Mouse (Mus musculus) urinary bladder, postnatal 25 days (tissue): Measurements from ENCODE around the gene Gars.

Experiments used
- DNase-seq: peaks from one replicate; pipeline ENCODE4 v3.0.0; 2022; ENCODE audit warnings: low spot score

The Gars gene

DNA sequence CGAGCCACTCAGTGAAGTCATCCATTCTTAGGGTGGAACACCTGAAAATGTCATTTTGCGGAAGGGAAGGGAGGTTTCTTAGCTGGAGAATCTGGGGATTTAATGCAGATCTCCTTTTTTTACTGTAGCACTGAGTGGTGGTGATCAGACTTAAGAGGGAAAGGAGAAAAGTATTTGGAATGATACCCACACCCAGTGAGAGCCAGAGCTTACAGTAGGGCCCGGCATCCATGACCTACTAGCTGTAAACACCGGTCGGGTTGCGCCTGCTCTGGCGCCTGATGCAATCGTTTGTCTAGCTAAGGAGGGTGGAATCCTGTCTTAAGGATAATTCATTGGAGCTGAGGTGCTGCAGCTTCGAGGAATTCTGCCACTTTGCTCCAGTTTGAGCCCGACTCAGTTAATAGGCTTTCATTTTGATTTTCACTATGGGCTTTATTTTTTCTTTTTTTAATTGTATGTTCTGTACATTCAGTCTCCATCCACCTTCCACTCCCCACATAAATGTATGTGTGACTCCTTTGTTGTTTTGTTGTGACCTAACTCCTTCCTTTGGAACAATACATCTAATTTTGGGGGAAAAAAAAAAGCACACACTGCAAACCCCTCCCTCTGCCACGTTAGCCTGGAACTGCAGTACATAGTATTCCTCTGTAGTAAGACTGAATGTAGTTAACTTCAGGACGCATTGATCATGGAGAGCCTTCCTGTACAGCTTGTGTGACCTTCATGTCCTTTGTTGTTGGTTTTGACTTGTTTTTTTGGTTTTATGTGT is 1.1 kb downstream of the Gars start:
- DNase-seq: peak; percentile 23

DNA sequence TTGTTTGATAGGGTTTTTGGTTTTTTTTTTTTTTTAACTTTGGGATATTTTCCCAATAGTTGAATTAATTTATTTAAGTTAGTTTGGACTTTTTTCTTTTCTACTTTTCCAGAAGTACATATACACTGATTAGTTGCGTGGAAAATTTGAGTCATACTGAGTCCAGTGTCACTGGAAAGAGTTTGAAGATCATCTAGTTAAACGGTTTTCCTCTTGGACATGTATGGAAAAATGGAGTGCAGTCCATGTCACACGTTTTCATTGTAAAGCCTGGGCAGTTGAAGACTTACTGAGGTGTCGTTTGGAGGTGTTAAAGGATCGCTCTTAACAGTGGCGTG is 1.6 kb downstream of the Gars start:
- DNase-seq: no peak

DNA sequence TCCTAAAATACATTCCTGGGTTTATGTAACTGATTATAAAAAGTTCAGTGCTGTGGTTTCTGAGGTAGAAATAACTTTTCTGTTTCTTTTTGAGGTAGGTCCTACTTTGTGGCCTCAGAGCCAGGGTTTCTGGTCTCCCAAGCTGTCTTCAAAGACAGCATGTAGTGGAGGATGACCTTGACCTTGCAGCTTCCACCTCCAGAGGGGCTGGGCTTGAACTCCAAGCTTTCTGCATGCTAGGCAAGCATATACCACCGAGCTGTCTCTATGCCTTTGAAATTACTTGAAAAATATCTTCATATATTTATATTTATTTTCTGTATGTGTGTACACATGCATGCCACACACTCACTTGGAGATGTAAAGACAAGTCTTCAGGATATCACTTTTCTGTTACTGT is 2.2 kb downstream of the Gars start:
- no peak for DNase-seq

DNA sequence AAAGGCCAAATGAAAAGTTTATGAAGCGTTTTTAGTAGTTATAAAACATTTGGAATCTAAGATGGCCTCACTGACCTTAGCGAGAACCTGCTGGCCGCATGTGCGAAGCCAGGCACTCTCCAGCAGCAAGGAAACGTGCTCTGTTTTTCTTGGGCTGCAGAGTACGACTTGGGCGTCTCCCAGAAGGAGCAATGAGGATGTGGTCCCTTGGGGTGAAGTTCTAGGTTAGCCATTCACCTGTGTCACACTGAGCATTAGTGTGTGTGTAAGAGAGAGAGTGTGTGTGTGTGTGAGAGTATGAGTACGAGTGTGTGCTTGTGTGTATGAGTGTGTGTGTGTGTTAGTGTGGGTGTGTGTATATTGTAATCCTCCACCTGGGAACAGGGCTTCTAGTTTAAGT is 5.4 kb downstream of the Gars start:
- no peak for DNase-seq

DNA sequence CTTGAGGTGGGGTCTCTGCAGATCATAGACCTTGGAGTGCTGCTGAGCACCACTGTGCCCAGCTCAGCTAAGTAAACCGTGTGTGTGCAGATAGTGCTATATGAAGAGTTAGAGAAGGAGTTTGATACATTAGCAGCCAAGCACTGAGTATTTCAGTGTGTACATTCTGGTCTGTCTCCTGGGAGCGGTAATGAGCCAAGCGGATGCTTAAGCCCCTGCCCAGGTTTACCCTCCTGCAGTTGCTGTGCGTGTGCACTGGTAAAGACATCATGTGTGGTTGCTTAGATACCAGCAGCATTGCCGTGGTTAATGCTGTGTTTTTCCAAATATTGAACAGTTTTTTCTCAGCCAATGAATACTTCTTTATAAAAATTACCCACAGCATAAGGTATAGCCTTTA is 6.7 kb downstream of the Gars start:
- DNase-seq: no peak

DNA sequence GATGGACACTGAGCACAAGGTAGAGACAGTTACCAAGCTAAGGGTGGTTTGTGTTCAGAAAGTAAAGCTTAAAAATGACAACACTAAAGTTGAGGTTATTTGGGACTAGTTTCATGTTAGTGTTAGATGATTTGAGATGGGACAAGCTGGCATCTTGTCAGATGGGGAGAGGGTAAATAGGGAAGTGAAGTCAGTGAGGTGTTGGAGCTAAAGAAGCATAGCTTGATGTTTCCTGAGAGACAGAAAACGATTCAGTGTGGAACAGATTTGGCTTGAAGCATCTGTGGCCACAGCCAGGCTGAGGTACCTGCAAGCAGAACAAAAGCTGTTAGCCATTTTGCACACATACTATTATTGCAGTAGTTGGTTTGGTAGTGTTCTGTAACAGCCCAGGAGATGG is 7.5 kb downstream of the Gars start:
- no peak for DNase-seq

DNA sequence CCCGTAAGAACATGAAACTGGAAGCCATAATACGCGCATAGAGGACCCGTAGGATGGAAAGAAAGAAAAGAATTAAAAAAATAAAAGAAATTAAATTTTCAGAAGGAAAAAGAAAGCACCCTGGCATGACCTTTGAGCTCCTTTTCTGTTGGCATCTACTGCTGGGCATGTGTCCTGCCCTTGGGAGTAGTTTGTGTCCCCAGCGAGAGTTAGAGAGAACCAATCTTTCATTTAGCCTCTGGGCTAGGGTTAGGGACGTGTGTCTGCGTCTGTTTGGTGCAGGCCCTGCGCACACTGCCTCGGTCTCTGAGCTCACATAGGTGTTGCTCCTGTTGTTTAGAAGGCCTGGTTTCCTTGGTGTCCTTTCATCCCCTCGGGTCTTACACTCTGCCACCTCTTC is 11.4 kb downstream of the Gars start:
- DNase-seq: no peak

DNA sequence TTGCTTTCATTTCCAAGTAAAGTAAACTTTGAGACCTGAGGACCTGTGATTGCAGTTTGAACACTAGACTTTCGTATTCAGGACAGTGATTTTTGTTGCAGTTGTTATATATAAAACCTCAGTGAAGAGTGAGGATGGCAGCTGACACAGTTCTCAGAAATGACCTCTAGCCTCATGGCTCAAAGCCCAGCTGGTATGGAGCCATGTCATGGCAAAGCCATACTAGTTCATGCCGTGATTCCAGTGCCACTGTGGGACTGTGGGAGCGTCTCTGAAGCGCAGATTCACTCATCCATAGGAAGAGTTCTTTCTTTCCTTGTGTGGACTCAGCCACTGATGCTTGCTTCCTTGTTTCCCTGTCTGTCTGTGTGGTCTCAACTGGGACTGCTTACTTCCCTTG is 16.7 kb downstream of the Gars start:
- no peak for DNase-seq

DNA sequence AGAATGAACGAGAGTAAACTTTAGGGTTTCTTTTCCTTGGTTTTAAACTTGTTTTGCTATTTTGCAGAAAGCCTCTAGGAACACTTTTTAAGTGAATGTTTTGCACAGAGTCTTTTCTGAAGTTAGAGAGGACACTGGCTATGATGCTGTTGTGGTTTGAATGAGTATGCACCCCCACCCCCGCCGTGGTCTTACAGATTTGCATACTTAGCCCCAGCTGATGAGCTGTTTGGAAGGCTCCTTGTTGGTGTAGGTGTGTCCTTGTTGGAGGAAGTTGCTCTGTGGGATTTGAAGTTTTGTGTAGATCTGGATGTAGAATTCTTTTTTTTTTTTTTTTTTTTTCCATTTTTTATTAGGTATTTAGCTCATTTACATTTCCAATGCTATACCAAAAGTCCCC is 19.6 kb downstream of the Gars start:
- no peak for DNase-seq

DNA sequence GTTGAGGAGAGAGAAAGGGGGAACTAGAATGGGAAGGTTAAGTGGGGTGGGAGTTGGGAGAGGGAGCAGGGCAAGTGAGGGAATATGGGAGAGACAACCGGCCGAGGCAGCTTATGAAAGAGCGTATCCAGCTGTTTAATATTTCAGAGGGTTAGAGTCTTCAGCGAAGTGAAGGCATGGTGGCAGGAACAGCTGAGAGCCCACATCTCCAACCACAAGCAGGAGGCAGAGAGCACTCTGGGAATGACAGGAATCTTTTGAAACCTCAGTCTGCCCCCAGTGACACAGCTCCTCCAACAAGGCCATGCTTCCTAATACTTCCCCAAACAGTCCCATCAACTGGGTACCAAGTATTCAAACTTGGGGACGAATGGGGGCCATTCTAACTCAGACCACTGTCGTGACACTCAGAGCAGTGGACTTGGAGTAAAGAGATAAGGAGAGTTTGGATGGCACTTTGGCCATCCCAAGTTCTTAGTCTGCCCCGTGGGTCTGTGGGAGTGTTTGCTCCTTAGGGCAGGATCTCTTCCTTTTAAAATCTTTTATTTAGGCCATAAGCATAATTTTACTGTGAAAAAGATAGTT is 22.5 kb downstream of the Gars start:
- DNase-seq: no peak

DNA sequence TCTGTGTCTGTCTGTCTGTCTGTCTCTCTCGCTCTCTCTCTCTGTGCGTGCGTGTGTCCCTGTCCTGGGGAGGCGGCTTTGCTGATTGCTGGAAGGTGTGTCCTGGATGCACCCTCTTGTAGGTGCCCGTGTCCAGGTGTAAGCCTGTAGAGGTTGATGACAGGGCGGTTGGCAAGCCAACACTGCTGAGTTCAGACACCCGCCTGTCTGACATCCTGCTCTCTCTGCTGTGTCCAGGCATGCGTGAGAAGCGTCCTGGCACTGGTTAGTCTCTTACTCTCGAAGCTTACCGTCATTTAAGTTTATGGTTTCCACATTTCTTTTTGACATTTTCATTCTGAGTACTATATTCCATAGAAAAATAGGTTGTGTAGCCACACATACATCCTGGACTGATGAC is 23.5 kb downstream of the Gars start:
- DNase-seq: no peak

DNA sequence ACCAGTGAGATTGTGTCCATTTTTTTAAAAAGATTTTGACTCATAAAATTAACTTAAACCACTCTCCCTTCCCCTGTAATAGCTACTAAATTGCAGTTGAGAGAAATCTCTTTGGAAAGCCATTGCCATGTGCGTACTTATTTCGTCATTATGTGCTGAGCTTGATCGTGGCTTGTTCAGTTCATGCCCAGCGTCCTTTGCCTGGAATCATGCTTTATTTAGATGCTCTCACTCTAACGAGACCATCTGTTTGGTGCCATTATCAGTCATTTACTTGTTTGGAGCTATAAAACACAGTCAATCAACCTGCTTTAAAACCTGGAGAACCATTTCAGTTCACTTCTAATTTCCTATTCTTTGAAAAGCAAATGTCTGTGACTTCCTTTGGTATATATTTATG is 24.4 kb downstream of the Gars start:
- no peak for DNase-seq

DNA sequence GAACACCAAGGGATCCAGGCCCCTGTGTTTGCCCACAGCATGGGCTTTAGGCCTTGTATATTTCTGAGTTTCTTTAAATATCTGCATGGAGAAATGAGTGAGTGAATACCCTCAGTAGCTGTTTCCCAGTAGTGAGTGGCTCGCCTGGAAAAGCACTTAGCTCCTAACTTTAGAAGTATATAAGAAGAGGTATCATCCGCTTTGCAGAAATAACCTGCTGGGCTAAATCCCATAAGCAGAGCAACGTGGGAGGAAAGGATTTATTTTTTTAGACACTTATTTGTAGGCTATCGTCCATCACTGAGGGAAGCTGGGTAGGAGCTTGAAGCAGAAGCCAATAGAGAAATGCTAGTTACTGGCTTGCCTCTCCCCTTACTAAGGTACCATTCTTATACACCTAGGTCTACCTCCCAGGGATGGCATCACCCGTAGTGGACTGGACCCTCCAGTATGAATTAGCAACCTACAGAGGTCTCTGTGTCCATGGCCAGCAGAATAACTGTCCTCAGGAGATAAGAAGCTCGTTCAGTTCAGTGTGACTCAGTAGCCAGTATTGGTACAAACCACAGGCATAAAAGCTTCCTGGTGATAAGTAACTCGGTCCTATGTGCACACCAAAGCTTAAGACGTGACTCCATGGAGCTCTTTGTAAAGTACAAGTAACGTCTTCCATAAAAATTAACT is 26.1 kb downstream of the Gars start:
- DNase-seq: no peak

DNA sequence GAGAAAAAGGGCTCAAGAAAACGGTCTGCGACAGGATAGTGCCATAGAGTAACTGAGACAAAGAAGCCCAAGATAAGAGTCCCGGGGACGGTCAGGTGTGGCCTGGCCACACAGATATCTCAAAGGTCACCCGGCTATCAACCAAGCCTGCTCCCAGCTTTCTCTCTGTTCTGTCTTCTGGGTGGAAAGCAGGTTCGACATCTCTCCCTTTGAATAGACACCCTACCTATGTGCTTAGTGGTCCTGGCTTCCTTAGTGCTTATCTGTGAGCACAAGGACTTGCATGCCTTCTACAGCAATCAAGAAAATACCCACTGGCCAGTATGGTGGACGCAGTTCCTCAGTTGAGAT is 26.6 kb downstream of the Gars start:
- DNase-seq: no peak

DNA sequence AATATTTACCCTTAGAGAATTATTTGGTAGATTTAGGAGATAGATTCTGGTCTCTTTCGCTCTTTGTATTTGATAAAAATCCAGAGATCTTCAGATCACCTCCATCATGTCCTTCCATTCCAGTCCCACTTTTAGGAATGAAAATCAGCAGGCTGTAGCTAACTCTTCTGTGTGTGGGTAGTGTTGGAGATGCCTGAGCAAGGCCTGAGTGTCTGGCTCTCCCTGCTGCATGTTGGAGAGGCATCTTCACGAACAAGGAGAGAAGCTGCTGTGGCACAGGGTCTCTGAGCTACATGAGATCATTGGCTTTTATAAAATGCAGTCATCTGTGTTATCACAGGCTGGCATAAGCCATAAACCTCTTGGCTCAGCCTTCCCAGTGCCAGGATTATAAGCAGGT is 28.1 kb downstream of the Gars start:
- no peak for DNase-seq

DNA sequence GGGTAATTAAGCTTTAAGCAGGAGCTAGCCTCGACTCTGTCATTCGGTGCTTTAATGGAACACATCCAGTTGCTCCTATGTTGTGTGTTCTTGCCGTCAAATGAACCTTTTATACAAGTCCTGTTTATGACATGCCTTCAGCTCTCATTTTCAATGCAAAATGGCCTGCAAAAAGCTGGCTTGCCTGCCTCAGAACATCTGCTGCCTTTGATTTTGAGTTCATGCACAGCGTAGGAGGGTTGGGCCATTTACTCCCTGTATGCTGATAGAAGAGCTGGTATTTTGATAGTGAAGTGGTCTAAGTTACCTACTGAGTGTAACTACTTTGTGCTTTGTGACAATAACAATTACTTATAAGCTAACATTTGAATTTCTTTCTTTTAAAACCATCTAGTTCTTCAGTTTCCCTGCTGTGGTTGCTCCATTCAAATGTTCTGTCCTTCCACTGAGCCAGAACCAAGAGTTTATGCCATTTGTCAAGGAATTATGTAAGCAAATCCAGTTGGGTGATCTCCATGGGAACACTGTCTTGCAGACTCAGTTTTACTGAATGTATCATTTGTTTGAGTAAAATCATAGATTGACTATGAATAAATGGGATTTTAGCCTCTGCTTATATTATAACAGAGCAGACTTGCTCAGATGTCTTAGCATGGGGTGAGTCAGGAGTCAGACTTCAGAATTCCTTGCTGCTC is 38.9 kb downstream of the Gars start:
- no peak for DNase-seq

DNA sequence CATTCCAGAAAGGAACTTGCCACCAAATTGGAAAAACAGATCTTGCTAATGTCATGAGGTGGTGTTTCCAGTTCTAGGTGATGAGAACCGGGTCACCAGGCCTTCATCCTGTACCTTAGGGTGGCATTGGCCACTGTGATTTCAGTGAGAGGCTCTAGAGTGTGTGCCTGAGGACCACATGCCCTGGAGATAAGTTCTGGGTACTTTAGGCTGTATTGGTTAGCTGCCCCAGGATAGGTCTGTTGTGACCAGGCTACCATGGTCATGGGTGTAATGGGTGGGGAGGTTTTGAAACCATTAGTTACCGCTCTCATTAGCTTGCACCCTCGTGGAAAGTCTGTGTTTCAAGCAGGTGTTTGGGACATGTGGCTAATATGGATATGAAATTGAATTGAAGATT is 43.6 kb downstream of the Gars start:
- no peak for DNase-seq

DNA sequence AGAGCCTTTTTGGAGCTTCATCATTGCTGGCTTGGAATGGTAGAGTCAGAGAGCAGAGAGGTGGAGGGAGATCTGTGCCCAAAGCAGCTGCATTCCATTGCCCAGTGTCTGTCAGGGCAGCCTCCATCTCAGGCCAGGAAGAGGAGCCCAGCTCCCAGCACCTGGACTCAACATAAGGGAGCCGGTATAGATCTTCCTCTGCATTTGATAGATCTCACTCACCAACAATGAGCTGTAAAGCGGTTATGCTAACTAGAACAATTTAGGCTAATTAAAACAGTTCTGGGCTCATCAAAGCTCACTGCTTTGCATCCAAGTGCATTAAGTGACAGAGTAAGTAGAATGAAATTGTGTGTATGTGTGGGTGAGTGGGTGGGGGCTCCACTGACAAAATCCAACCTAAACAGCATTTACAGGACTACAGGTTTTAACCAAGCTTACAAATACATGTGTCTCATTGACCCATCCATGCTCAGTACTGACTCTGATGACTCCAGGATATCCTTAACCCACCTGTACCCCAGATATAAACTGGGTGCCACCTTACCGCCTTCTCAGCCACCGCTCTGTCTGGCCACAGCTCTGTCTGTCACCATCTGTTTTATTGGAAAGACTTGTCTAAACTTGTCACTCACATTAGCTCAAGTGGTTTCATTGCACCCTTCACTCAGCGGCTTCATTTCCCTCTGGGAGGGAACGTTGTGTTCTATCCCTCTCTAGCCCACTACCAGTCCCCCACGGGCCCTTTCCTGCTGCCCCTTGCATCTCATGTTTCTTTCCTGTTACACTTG is 44.6 kb downstream of the Gars start:
- DNase-seq: no peak

DNA sequence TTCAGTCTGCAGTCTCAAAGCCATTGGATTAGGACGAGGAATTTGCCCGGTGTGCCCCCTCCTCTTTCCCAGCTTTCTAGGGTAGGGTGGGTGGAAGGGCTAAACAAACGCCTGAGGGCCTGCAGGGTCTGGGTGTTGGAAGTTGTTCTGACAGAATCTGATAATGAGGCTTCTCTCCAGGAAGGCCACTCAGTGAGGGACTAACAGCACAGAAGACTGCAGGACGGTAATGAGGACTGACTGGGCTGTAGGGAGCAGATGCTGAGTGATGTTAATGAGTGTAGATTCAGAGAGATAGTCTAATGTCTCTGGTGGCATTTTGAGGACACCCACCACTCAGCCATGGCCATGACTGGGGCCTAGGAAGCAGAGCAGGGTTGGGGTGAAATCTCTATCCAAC is 49.5 kb downstream of the Gars start:
- no peak for DNase-seq

DNA sequence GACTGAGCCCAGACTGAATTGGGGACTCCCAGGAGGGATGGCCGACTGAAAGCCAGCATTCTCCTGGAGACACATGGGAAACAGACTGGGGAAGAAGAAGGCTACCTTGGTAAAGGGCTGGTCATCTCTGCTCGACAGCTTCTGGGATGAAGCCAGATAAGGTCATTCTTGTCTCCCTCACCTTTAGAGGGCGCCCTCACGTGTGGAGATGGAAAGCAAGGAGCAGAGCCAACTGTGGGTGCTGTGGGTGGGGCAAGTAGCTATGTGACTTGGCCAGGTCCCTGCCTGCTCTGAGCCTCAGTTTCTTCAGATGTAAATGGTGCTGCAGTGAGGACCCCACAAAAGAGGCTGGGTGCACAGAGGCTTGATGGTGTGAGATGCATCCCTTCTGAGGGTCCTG is 52.8 kb downstream of the Gars start:
- no peak for DNase-seq

DNA sequence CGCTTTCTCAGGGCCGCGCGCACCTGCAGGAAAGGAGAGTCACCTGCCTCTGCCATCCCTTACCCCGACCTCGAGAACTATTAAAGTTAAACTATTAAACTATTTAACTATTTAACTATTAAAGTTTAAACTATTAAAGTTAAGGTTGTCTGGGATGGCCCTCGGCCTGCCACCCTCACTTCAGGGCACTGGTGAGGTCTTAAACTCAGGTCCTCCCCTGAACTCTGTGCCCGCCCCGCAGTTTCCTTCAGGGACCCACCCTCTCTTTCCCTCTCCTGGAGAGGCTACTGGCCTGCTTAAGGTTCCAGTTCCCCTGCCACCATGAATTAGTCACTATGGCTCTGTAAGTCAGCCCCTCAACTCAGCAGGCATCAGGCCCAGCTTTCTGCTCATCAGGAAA is 53.6 kb downstream of the Gars start:
- DNase-seq: no peak

DNA sequence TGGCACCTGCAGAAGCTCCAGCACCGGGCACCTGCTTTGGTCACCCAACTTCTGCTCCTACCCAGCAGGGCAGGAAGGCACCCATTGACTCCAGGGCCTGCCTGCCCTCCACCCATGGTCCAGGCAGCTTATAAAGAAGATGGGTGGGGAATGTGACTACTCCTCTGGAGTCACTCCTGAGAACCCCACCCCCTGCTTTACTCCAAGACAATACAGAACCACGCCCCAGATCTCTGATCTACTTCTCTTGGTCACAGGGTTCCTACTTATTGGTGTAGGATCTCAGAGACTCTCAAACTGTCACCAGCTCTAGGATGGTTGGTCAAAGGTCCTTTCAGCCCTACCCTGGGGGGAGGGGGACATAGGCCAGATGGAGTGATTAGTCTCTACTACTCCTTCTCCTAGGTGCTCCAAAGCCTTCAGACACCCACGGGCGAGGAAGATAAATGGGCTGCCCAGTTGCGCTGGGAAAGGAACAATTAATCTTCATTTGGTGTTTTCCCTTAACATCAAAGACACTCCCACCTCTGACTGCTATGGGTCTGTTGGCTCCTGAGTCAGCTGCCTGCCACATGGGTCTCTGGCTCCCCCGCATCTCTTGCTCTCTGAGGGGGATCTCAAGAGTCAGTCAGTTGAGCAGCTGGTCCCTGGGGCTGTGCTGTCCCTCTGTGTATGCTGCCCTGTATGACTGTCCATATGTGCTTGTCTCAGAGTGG is 55.8 kb downstream of the Gars start:
- no peak for DNase-seq
